Mouse (Mus musculus) heart, postnatal 0 days (tissue): ENCODE results near the gene Sod3.

ENCODE experiments used
- CTCF ChIP-seq: IDR thresholded peaks from 2 replicates; pipeline ENCODE4 v1.5.1; 2016; ENCODE audit warnings: antibody characterized with exemption, control low read depth, low read depth
- EP300 ChIP-seq: IDR thresholded peaks from 2 replicates; pipeline ENCODE4 v1.6.1; 2016; ENCODE audit warnings: antibody characterized with exemption, low read depth

DNA sequence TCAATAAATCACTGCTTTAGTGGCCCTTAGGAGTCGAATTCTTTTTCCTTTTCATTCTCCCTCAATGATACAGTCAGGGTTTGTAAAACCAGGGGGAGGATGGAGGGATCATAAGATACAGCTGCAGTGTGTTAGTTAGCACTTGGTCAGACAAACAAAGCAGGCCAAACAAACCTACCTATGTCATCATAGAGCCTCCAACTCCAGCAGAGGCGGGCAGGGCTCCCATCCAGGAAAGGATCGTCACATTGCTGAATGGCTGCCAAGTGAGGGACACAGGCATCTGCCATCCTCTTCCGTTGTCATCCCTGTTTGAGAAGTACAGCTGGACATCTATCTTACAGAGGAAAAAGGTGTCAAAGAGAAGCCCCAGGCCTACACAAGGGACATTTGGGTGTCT is 9.2 kb upstream of the Sod3 start:
- TF ChIP-seq EP300 (no peak), CTCF (no peak)
